Mouse (Mus musculus): ENCODE measurements around the gene Fam114a1.

- TF ChIP-seq CTCF (IDR thresholded peaks at IDR 0.05) (no peak), POLR2A (IDR thresholded peaks at IDR 0.05; ENCODE audit: insufficient read depth, low read depth, low read length) (no peak)
Observed at GRCm38 (mm10) chr5:65047285-65047855, 77.5 kb downstream of the Fam114a1 start.

Measured in heart, adult 2 months (tissue).